Mouse (Mus musculus) intestine, embryonic 14.5 days (tissue): ENCODE data around the gene Arid3a. TPM values are rescaled to one million over a fixed set of nuclear protein-coding genes. Genes with fewer than 3 reads are reported as not detected.

Source experiments
- ATAC-seq: fragments of 200-750 bp; cut with Nextera tagmentation; replicated peaks from 2 replicates; pipeline ENCODE4 v1.8.0; 2017; ENCODE audit warnings: low read depth, moderate number of reproducible peaks, moderate TSS enrichment, moderate library complexity; ENCODE audit not compliant: low FRiP score, low TSS enrichment
- DNase-seq: peaks from one replicate; pipeline ENCODE4 v3.0.0-alpha.2; 2018; ENCODE audit warnings: low spot score
- H3K27ac ChIP-seq: fragments of 300-500 bp; sonication (generic); 2 replicates; pipeline ENCODE4 v1.5.1; 2014; ENCODE audit warnings: low read depth, mild to moderate bottlenecking, control low read depth
- H3K27me3 ChIP-seq: fragments of 300-500 bp; sonication (generic); replicated peaks from 2 replicates; pipeline ENCODE4 v1.6.1; 2014; ENCODE audit warnings: low read length, control low read depth; ENCODE audit not compliant: control insufficient read depth, insufficient read depth
- H3K36me3 ChIP-seq: fragments of 300-500 bp; sonication (generic); 2 replicates; pipeline ENCODE4 v1.6.1; 2014; ENCODE audit warnings: low read length, control low read depth; ENCODE audit not compliant: control insufficient read depth, insufficient read depth
- H3K4me1 ChIP-seq: fragments of 300-500 bp; sonication (generic); replicated peaks from 2 replicates; pipeline ENCODE4 v1.6.1; 2014; ENCODE audit warnings: low read length, control low read depth, mixed read lengths; ENCODE audit not compliant: control insufficient read depth, insufficient read depth
- H3K4me2 ChIP-seq: fragments of 300-500 bp; sonication (generic); 2 replicates; pipeline ENCODE4 v1.6.1; 2014; ENCODE audit warnings: low read length
- H3K4me3 ChIP-seq: fragments of 300-500 bp; sonication (generic); 2 replicates; pipeline ENCODE4 v1.5.1; 2014; ENCODE audit warnings: low read depth, low read length, control low read depth, mixed read lengths
- H3K9ac ChIP-seq: fragments of 300-500 bp; sonication (generic); 2 replicates; pipeline ENCODE4 v1.6.1; 2014; ENCODE audit warnings: mild to moderate bottlenecking, low read length
- H3K9me3 ChIP-seq: fragments of 300-500 bp; sonication (generic); 2 replicates; pipeline ENCODE4 v1.6.1; 2016; ENCODE audit warnings: low read length, control low read depth; ENCODE audit not compliant: control insufficient read depth
- WGBS: fragments of 180-500 bp; shearing (Covaris S2); extraction: QIAGEN DNeasy Blood & Tissue Kit; methylation state at CpG from one replicate; pipeline ENCODE4 v1.1.7; 2014; 5-methylcytosine and 5-hydroxymethylcytosine counted together
- polyA plus RNA-seq: library from polyadenylated mRNA; unstranded; fragments of >200 nt; fragmentation: Nextera tagmentation; extraction: Ambion mirVana; gene quantifications from 2 replicates; pipeline ENCODE4 v1.2.1, GENCODE M21; 2014

Arid3a gene
- polyA plus RNA-seq, 1 experiment from 2014 or later, result 14.4 TPM

- no peaks in the 10 kb centered on the region for H3K36me3 ChIP-seq
- no peak overlapping the region for H3K9ac ChIP-seq
- DNase-seq, result no peak
- no peak overlapping the region for H3K4me2 ChIP-seq
- 63% methylated on average over 9 of the region's 9 CpGs for WGBS
- H3K4me1 ChIP-seq, result no peaks in the 10 kb centered on the region
- ATAC-seq, result no peak
- peaks cover 3% of the 10 kb centered on the region; the same call in 1 of the 2 replicates for H3K27me3 ChIP-seq
- no peaks in the 10 kb centered on the region for H3K9me3 ChIP-seq
- H3K4me3 ChIP-seq, result no peak overlapping the region
- no peak overlapping the region for H3K27ac ChIP-seq
These were observed 76.8 kb downstream of the Arid3a start for GRCm38 (mm10) chr10:80003374-80004232.

- H3K36me3 ChIP-seq, result no peaks in the 10 kb centered on the region
- no peak overlapping the region for H3K4me2 ChIP-seq
- no peaks in the 10 kb centered on the region for H3K9me3 ChIP-seq
- peaks cover 3% of the 10 kb centered on the region; the same call in 1 of the 2 replicates for H3K27me3 ChIP-seq
- H3K9ac ChIP-seq, result no peak overlapping the region
- no peaks in the 10 kb centered on the region for H3K4me1 ChIP-seq
- ATAC-seq, result no peak
- WGBS, result 88% methylated on average over 8 of the region's 8 CpGs
- no peak overlapping the region for H3K4me3 ChIP-seq
- no peak for DNase-seq
- H3K27ac ChIP-seq, result no peak overlapping the region
These were observed 77.4 kb downstream of the Arid3a start for GRCm38 (mm10) chr10:80004233-80004705.

Other genes with a start within 250 kb of the Arid3a start
- 129 and 145 TPM in 2 replicates for gene Cdc34, start 244.8 kb upstream of the Arid3a start, polyA plus RNA-seq
- gene Gzmm, start 238.0 kb upstream of the Arid3a start, polyA plus RNA-seq, result 0.78 and 1.2 TPM in 2 replicates
- gene Bsg, start 222.6 kb upstream of the Arid3a start, polyA plus RNA-seq, result 895 and 900 TPM in 2 replicates
- gene Hcn2, start 210.4 kb upstream of the Arid3a start, polyA plus RNA-seq, result 0.09 and 0.12 TPM in 2 replicates
- 37.9 and 40.1 TPM in 2 replicates for gene Polrmt, start 180.5 kb upstream of the Arid3a start, polyA plus RNA-seq
- gene Fgf22, start 172.0 kb upstream of the Arid3a start, polyA plus RNA-seq, result 0.26 and 0.42 TPM in 2 replicates
- 80.3 and 90.3 TPM in 2 replicates for gene Rnf126, start 160.1 kb upstream of the Arid3a start, polyA plus RNA-seq
- 10.1 and 11.1 TPM in 2 replicates for gene Fstl3, start 149.8 kb upstream of the Arid3a start, polyA plus RNA-seq
- 0.45 TPM in 1 of 2 replicates, not detected in the other for gene Prss57, start 136.1 kb upstream of the Arid3a start, polyA plus RNA-seq
- 63.4 and 66.2 TPM in 2 replicates for gene Palm, start 133.5 kb upstream of the Arid3a start, polyA plus RNA-seq
- gene Misp, start 106.1 kb upstream of the Arid3a start, polyA plus RNA-seq, result 78.3 and 87.9 TPM in 2 replicates
- 286 and 291 TPM in 2 replicates for gene Ptbp1, start 72.6 kb upstream of the Arid3a start, polyA plus RNA-seq
- 5.2 and 5.9 TPM in 2 replicates for gene Prtn3, start 52.6 kb upstream of the Arid3a start, polyA plus RNA-seq
- 38.8 and 46.4 TPM in 2 replicates for gene Plppr3, start 52.4 kb upstream of the Arid3a start, polyA plus RNA-seq
- 0.55 TPM in 1 of 2 replicates, not detected in the other for gene Elane, start 40.8 kb upstream of the Arid3a start, polyA plus RNA-seq
- not detected in 2 replicates for gene Cfd, start 36.2 kb upstream of the Arid3a start, polyA plus RNA-seq
- 42.0 and 46.3 TPM in 2 replicates for gene Med16, start 18.1 kb upstream of the Arid3a start, polyA plus RNA-seq
- gene Gm26602, start 16.2 kb upstream of the Arid3a start, polyA plus RNA-seq, result not detected in 2 replicates
- 0.46 and 0.51 TPM in 2 replicates for gene Kiss1r, start 10.1 kb upstream of the Arid3a start, polyA plus RNA-seq
- gene R3hdm4, start 5.8 kb upstream of the Arid3a start, polyA plus RNA-seq, result 122 and 126 TPM in 2 replicates
- gene Wdr18, start 33.1 kb downstream of the Arid3a start, polyA plus RNA-seq, result 126 and 134 TPM in 2 replicates
- 0.23 and 0.28 TPM in 2 replicates for gene Grin3b, start 43.7 kb downstream of the Arid3a start, polyA plus RNA-seq
- gene Tmem259, start 57.3 kb downstream of the Arid3a start, polyA plus RNA-seq, result 14.4 and 17.5 TPM in 2 replicates
- gene Cnn2, start 61.5 kb downstream of the Arid3a start, polyA plus RNA-seq, result 320 and 368 TPM in 2 replicates
- 3.7 and 3.8 TPM in 2 replicates for gene Abca7, start 69.5 kb downstream of the Arid3a start, polyA plus RNA-seq
- 6.8 and 8.0 TPM in 2 replicates for gene Arhgap45, start 89.6 kb downstream of the Arid3a start, polyA plus RNA-seq
- gene Polr2e, start 112.8 kb downstream of the Arid3a start, polyA plus RNA-seq, result 255 and 274 TPM in 2 replicates
- gene Gpx4, start 120.1 kb downstream of the Arid3a start, polyA plus RNA-seq, result 607 and 623 TPM in 2 replicates
- gene Sbno2, start 178.5 kb downstream of the Arid3a start, polyA plus RNA-seq, result 14.1 TPM in 2 replicates
- gene Stk11, start 188.8 kb downstream of the Arid3a start, polyA plus RNA-seq, result 27.0 and 27.5 TPM in 2 replicates
- 590 and 627 TPM in 2 replicates for gene Atp5d, start 211.6 kb downstream of the Arid3a start, polyA plus RNA-seq
- gene Cbarp, start 213.8 kb downstream of the Arid3a start, polyA plus RNA-seq, result 7.1 and 8.5 TPM in 2 replicates
- gene Midn, start 221.2 kb downstream of the Arid3a start, polyA plus RNA-seq, result 25.5 and 28.9 TPM in 2 replicates
- gene Cirbp, start 238.9 kb downstream of the Arid3a start, polyA plus RNA-seq, result 76.4 and 81.6 TPM in 2 replicates
- 15.8 and 16.7 TPM in 2 replicates for gene 1600002K03Rik, start 245.9 kb downstream of the Arid3a start, polyA plus RNA-seq